Mouse (Mus musculus): ENCODE measurements around the gene Gja5.
"Not testable (repeated sequence)": the region's sequence is repeated elsewhere in the genome, so short reads cannot be mapped to it uniquely, and the experiment has no call there.

Gja5 gene

GRCm38 (mm10) chr3:97037119-97037518, 132.6 kb downstream of the Gja5 start:
- no peak for DNase-seq (ENCODE audit: low spot score in 2 of 2)

DNA sequence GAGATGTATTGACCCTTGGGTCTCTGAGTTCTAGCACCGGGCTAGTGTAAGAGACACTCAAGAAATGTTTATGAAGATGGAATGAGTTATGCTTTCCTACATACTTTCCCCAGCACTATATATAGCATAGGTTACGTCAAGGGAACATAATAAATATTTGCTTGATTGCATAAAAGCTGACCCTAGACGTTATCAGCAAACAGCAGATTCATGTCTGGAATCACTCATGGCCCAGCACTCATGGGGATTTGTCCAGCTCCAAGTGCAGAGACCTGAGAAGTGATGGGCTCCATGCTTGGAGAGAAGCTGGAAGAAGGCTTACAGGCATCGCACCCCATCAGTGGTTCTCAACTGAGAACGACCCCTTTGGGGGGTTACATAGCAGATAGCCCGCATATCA, 135.2 kb downstream of the Gja5 start:
- no peak for DNase-seq (ENCODE audit: low spot score in 2 of 2)

- DNase-seq (ENCODE audit: low spot score in 2 of 2): no peak
These were observed 139.7 kb downstream of the Gja5 start for GRCm38 (mm10) chr3:97044188-97044587.

GRCm38 (mm10) chr3:97047757-97048156, 143.3 kb downstream of the Gja5 start:
- DNase-seq (ENCODE audit: low spot score in 2 of 2): no peak

- no peak for DNase-seq (ENCODE audit: low spot score in 2 of 2)
These were observed 143.9 kb downstream of the Gja5 start for GRCm38 (mm10) chr3:97048360-97048759.

GRCm38 (mm10) chr3:97051264-97051744, 146.8 kb downstream of the Gja5 start:
- peak in 1 of 2 experiments; percentile 8 for DNase-seq (ENCODE audit: low spot score in 2 of 2)

DNA sequence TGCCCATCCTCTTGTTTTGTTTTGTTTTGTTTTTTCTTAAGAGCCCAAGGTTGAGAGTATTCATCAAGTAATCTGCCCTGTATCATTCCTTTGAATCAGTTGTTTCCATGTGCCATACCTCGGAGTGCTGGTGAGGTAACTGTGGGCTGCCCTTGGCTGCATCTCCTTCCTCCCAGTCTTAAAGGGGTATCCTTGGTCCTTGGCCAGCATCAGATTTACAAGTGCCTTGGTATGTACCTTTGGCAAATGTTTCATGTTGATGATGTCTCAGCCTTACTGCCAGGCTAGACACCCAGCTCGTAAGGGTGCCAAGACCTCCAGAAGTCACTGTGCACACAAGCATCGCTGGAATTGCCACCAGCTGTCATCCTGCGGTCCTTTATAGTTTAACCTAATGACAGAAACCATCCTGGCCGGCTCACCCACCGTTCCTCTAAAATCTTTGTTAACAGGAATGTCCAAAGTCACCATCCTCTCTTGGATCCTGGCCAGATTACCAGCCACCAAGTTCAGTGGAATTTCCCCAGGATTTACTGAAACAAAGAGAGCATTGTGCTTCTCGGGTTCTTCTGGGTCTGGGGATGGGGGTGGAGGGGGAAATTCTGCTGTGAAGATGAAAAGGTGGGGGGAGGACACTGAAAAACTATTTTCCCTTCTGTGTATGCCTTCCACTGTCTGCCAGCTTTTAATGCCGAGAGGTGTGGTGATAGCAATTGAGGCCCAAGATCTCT, 147.7 kb downstream of the Gja5 start:
- no peak for DNase-seq (ENCODE audit: low spot score in 2 of 2)

DNA sequence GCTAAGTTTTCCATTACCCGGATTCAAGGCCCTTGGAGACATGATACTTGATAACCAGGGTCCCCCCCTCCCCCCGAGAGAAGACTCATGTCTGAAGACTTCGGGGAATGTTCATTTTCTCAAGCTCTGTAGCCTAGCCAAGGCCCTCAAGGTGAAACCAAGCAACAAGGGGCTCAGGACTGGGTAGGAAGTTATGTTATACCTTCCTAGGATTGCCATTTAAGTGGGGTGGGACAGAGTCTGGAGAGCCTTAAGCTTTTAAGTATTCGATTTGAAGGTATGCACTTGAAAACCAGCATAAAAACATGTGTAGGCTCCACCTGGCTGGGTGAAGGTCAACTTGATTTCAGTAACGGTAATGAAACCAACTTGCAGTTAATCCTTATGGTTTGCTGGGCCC, 154.2 kb downstream of the Gja5 start:
- DNase-seq (ENCODE audit: low spot score in 2 of 2): no peak

- DNase-seq (ENCODE audit: low spot score in 2 of 2): no peak
These were observed 155.6 kb downstream of the Gja5 start for GRCm38 (mm10) chr3:97060119-97060518.

DNA sequence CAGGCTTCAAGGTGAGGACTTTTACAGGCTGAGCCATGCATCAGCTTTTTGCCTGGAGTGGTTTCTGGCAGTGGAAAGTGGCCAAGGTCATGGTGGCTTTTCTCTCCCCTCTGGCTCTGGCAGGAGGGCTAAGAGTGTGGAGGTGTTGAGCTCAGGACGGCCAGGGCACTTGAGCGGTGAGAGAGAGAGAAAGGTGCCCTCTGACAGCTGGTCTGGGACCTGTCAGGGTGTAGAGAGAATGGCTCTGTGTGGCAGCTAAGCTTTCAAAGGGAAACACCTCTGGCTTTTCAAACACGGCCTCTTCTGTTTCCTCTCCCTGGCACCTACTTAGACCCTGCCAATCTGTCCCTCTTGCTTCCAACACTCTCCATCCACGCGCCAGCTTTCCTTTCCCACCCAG, 158.3 kb downstream of the Gja5 start:
- no peak for DNase-seq (ENCODE audit: low spot score in 2 of 2)

DNA sequence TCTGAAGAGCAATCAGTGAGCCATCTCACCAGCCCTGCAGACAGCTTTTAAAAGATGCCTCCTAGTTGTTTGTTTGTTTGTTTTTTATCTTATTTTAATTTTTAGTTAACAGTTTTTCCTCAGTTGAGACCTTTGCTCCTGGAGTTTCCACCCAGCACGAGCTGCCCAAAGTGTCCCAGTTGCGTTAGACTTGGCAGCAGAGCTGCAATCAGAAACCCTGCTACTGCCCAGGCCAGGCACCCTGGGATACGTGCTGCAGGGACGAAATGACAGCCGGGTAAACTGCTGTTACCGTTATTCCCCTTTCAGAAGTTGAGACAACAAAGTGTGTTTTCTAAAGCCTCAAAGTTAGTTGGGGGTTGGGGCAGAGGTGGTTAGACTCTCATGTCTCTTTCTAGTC, 159.6 kb downstream of the Gja5 start:
- peak in 1 of 2 experiments; percentile 45 for DNase-seq (ENCODE audit: low spot score in 2 of 2)

- not testable (repeated sequence) for DNase-seq (ENCODE audit: low spot score in 2 of 2)
These were observed 165.1 kb downstream of the Gja5 start for GRCm38 (mm10) chr3:97069589-97069988.

GRCm38 (mm10) chr3:97071916-97072315, 167.4 kb downstream of the Gja5 start:
- DNase-seq (ENCODE audit: low spot score in 2 of 2): not testable (repeated sequence)

- not testable (repeated sequence) for DNase-seq (ENCODE audit: low spot score in 2 of 2)
These were observed 167.9 kb downstream of the Gja5 start for GRCm38 (mm10) chr3:97072361-97072760.

DNA sequence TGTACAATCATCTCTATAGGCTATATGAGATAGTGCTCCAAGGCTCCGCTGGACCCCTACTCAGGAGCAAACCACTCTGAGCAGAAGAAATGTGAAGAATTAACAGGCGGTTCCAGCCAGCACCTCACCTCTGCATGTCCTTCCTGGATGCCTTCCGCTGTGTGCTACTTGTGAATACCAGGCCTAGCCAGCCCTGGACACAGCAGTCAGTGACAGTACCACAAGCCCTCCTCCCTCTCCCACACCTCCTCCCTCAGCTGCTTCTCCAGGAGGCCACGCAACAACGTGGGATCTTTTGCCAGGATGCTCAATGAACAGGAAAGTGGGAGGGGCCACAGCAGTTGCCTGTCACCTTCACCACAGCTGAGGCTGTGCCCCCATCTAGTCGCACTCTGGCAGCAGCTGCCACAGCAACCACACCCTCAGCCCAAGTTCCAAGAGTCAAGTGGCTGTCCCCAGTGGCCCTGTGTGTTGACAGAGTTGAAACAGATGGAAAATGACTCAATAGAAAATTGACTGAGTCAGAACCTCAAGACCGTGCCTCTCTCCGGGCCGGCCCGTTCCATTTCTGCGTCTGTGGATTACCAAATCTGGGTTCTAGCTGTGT, 171.4 kb downstream of the Gja5 start:
- DNase-seq (ENCODE audit: low spot score in 2 of 2): not testable (repeated sequence)

GRCm38 (mm10) chr3:97076412-97076811, 171.9 kb downstream of the Gja5 start:
- DNase-seq (ENCODE audit: low spot score in 2 of 2): peak; percentile 16 to 53

- DNase-seq (ENCODE audit: low spot score in 2 of 2): no peak
These were observed 173.9 kb downstream of the Gja5 start for GRCm38 (mm10) chr3:97078436-97078835.

- no peak for DNase-seq (ENCODE audit: low spot score in 2 of 2)
These were observed 177.7 kb downstream of the Gja5 start for GRCm38 (mm10) chr3:97082156-97082555.

DNA sequence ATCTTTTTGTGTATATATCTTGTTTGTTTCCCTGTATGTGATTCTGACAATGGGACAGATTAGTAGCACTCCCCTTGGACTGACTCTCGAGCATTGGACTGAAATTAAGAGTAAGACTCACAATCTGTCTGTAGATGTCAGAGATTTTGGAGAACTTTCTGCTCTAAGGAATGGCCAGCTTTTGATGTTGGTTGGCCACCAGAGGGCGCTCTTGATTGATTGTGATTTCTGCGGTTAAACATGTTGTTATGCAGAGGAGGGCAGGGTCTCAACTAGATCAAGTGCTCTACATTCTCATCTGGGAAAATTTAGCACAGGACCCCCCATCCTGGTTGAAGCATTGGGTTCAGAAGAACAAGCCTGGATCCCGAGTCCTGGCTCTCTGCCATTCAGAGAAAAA, 182.8 kb downstream of the Gja5 start:
- no peak for DNase-seq (ENCODE audit: low spot score in 2 of 2)

GRCm38 (mm10) chr3:97088291-97088690, 183.8 kb downstream of the Gja5 start:
- not testable (repeated sequence) for DNase-seq (ENCODE audit: low spot score in 2 of 2)

- DNase-seq (ENCODE audit: low spot score in 2 of 2): not testable (repeated sequence)
These were observed 187.5 kb downstream of the Gja5 start for GRCm38 (mm10) chr3:97091971-97092370.

DNA sequence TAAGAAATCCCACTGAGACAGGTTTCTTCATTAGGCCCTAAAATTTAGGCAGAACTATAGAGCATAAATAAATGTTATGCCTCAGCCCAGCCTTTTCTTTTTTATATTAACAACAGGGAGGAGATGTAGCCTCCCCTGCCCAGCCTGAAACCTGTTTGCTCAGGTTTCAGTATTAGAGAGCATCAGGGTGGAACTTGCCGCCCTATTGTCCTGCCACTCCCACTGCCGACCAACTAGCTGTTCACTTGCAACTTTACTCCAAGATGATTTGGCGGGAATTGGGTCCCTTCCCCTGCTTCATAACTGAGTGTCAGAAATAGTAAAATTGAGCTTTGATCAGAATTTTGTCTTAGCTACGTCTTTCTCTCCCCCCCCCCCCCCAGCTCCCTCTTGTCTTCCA, 192.2 kb downstream of the Gja5 start:
- DNase-seq (ENCODE audit: low spot score in 2 of 2): not testable (repeated sequence)

Measured in urinary bladder, postnatal 36 days (tissue).